Mouse (Mus musculus) embryonic fibroblast, embryonic 13.5 days (primary cell): ENCODE results near the gene Ahdc1.

ENCODE experiments used
- CTCF ChIP-seq: IDR thresholded peaks from 2 replicates; pipeline ENCODE4 v1.5.1; 2011; ENCODE audit warnings: mild to moderate bottlenecking, control low read depth, low read length, moderate library complexity, borderline replicate concordance; ENCODE audit not compliant: insufficient read depth
- POLR2A ChIP-seq: IDR thresholded peaks from 2 replicates; pipeline ENCODE4 v1.6.1; 2011; ENCODE audit warnings: low read depth, mild to moderate bottlenecking, control low read depth, low read length, moderate library complexity

DNA sequence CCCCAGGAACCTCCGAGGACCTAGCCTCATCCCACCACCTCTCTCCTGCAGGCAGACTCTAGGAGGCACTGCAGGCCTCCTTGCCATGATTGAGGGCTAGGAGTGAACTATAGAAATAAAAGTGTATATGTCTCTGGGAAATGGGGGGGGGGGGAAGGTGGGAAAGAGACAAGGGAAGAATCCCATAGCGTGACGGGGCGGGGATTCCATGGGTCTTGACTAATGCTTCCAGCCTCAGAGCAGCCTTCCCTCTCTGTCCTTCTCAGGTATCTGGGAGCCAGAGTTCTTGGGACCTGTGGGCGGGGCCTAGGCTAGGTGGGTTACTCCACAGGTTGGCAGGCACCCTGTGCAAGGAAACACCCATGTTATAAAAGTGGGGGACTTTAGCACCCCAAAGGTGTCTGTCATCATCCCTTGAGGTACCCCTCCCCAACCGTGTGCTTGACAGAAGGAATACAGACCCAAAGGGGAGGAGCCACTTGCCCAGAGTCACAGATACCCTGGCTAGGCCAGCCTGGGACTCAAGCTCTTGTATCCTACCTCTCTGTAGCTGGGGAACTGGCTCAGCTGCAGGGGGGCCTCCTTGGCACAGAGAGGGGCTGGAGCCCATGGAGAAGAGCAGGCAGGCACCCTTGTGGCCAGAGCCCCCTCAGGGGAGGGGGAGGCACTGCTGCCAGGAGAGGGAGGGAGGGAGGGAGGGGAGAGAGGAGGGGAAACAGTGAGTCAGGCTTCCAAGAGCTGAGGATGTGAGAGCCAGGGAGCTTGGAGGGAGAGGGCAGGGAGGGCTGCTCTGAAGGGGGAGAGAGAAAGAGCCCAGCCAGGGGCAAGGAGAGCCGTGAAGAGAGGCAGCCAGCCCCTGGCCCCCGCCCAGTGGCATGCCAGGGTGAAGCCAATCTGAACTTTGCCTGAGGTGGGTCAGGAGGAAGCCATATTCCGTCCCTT, 4.9 kb downstream of the Ahdc1 start:
- TF ChIP-seq CTCF (peak; percentile 40; the same call in 1 of the 2 replicates), POLR2A (0 out of 2 replicates have a peak, but pooled peaks have one; percentile 45)
